Mouse (Mus musculus) hindbrain, postnatal 0 days (tissue): ENCODE results near the gene Acad8. TPM values are rescaled to one million over a fixed set of nuclear protein-coding genes. Genes with fewer than 3 reads are reported as not detected.

Experiments used
- ATAC-seq: fragments of 200-750 bp; cut with Nextera tagmentation; 2 replicates; pipeline ENCODE4 v1.8.0; 2017; ENCODE audit warnings: mild to moderate bottlenecking, moderate TSS enrichment, moderate library complexity
- DNase-seq: peaks from one replicate; pipeline ENCODE4 v3.0.0-alpha.2; 2015; ENCODE audit warnings: low spot score
- H3K27ac ChIP-seq: fragments of 300-500 bp; sonication (generic); 2 replicates; pipeline ENCODE4 v1.5.1; 2014; ENCODE audit warnings: mild to moderate bottlenecking
- H3K27me3 ChIP-seq: fragments of 300-500 bp; sonication (generic); 2 replicates; pipeline ENCODE4 v1.6.1; 2014; ENCODE audit warnings: low read length, mixed read lengths; ENCODE audit not compliant: insufficient read depth
- H3K36me3 ChIP-seq: fragments of 300-500 bp; sonication (generic); 2 replicates; pipeline ENCODE4 v1.6.1; 2014; ENCODE audit warnings: low read length, mixed read lengths; ENCODE audit not compliant: insufficient read depth
- H3K4me1 ChIP-seq: fragments of 300-500 bp; sonication (generic); 2 replicates; pipeline ENCODE4 v1.6.1; 2014; ENCODE audit warnings: antibody characterized with exemption, low read length, mixed read lengths; ENCODE audit not compliant: insufficient read depth
- H3K4me2 ChIP-seq: fragments of 300-500 bp; sonication (generic); 2 replicates; pipeline ENCODE4 v1.6.1; 2014; ENCODE audit warnings: low read depth, mild to moderate bottlenecking, low read length, moderate library complexity, mixed read lengths
- H3K4me3 ChIP-seq: fragments of 300-500 bp; sonication (generic); 2 replicates; pipeline ENCODE4 v1.5.1; 2014; ENCODE audit warnings: low read length
- H3K9ac ChIP-seq: fragments of 300-500 bp; sonication (generic); replicated peaks from 2 replicates; pipeline ENCODE4 v1.6.1; 2014; ENCODE audit warnings: mild to moderate bottlenecking, low read length, moderate library complexity, mixed read lengths
- H3K9me3 ChIP-seq: fragments of 300-500 bp; sonication (generic); 2 replicates; pipeline ENCODE4 v1.6.1; 2016; ENCODE audit warnings: low read length, mixed read lengths
- CTCF ChIP-seq: IDR thresholded peaks from 2 replicates; pipeline ENCODE4 v1.5.1; 2016; ENCODE audit warnings: antibody characterized with exemption, control low read depth, low read depth
- WGBS: fragments of 180-500 bp; shearing (Covaris S2); extraction: QIAGEN DNeasy Blood & Tissue Kit; methylation state at CpG from one replicate; pipeline ENCODE4 v1.1.7; 2014; 5-methylcytosine and 5-hydroxymethylcytosine counted together
- polyA plus RNA-seq: library from polyadenylated mRNA; unstranded; fragments of >200 nt; fragmentation: Nextera tagmentation; extraction: Ambion mirVana; gene quantifications from 2 replicates; pipeline ENCODE4 v1.2.1, GENCODE M21; 2015
- total RNA-seq: library from RNA; depleted of rRNA; stranded (reverse); fragments of >200 nt; gene quantifications from 2 replicates; pipeline ENCODE4 v1.2.3, GENCODE M21; 2014

The Acad8 gene
- total and polyA plus RNA-seq, 2 experiments from 2014 or later: 24.0 to 32.5 TPM

- TF ChIP-seq CTCF: no peak
- 4% methylated on average over 29 of the region's 29 CpGs for WGBS
These were observed 501 bp downstream of the Acad8 start for GRCm38 (mm10) chr9:26998669-26999460.

GRCm38 (mm10) chr9:26997501-26997900, 1.9 kb downstream of the Acad8 start:
- no peak overlapping the region for H3K4me2 ChIP-seq
- no peaks in the 10 kb centered on the region for H3K9me3 ChIP-seq
- no peak overlapping the region for H3K4me3 ChIP-seq
- no peaks in the 10 kb centered on the region for H3K36me3 ChIP-seq
- H3K27ac ChIP-seq: no peak overlapping the region
- ATAC-seq (no peak), DNase-seq (no peak)
- H3K27me3 ChIP-seq: no peaks in the 10 kb centered on the region
- no peak overlapping the region for H3K9ac ChIP-seq
- 95% methylated on average over 2 of the region's 2 CpGs for WGBS
- peaks cover 12% of the 10 kb centered on the region for H3K4me1 ChIP-seq
- TF ChIP-seq CTCF: no peak

More at GRCm38 (mm10) chr9:26998669-26999460, 501 bp downstream of the Acad8 start:
- no peak for DNase-seq
- Histone ChIP-seq H3K4me2 (peak overlapping the region; percentile 79), H3K27ac (peak overlapping the region; percentile 77), H3K36me3 (peaks cover 9% of the 10 kb centered on the region; the same call in 1 of the 2 replicates), H3K4me1 (peaks cover 12% of the 10 kb centered on the region), H3K27me3 (no peaks in the 10 kb centered on the region), H3K4me3 (peak overlapping the region; percentile 84), H3K9ac (peak overlapping the region; percentile 81), H3K9me3 (no peaks in the 10 kb centered on the region)
- peak; percentile 77 for ATAC-seq

- ATAC-seq (no peak), DNase-seq (no peak)
- no peak overlapping the region for H3K9ac ChIP-seq
- no peak overlapping the region for H3K4me3 ChIP-seq
- H3K4me1 ChIP-seq: peaks cover 12% of the 10 kb centered on the region
- H3K4me2 ChIP-seq: no peak overlapping the region
- no peaks in the 10 kb centered on the region for H3K36me3 ChIP-seq
- 90% methylated on average over 3 of the region's 3 CpGs for WGBS
- H3K27ac ChIP-seq: no peak overlapping the region
- H3K27me3 ChIP-seq: no peaks in the 10 kb centered on the region
- no peak for TF ChIP-seq CTCF
- H3K9me3 ChIP-seq: no peaks in the 10 kb centered on the region
These were observed 2.3 kb downstream of the Acad8 start for GRCm38 (mm10) chr9:26997062-26997461.

- Histone ChIP-seq H3K9ac (no peak overlapping the region), H3K27me3 (no peaks in the 10 kb centered on the region), H3K4me3 (no peak overlapping the region), H3K27ac (no peak overlapping the region), H3K4me1 (no peaks in the 10 kb centered on the region), H3K4me2 (no peak overlapping the region), H3K36me3 (peaks cover 29% of the 10 kb centered on the region), H3K9me3 (no peaks in the 10 kb centered on the region)
- no peak for TF ChIP-seq CTCF
- no peak for ATAC-seq
- 62% methylated on average over 3 of the region's 3 CpGs for WGBS
- DNase-seq: no peak
These were observed 5.5 kb downstream of the Acad8 start for GRCm38 (mm10) chr9:26993900-26994299.

- 84% methylated on average over 10 of the region's 10 CpGs for WGBS
- Histone ChIP-seq H3K4me2 (no peak overlapping the region), H3K9ac (no peak overlapping the region), H3K27me3 (no peaks in the 10 kb centered on the region), H3K9me3 (no peaks in the 10 kb centered on the region), H3K4me3 (no peak overlapping the region), H3K36me3 (peaks cover 30% of the 10 kb centered on the region), H3K4me1 (no peaks in the 10 kb centered on the region), H3K27ac (no peak overlapping the region)
- ATAC-seq (no peak), DNase-seq (no peak)
- TF ChIP-seq CTCF: no peak
These were observed 6.2 kb downstream of the Acad8 start for GRCm38 (mm10) chr9:26993118-26993517.

- no peak for TF ChIP-seq CTCF
- H3K27me3 ChIP-seq: no peaks in the 10 kb centered on the region
- H3K4me1 ChIP-seq: no peaks in the 10 kb centered on the region
- WGBS: 91% methylated on average over 4 of the region's 4 CpGs
- H3K27ac ChIP-seq: no peak overlapping the region
- no peak for ATAC-seq
- no peak for DNase-seq
- H3K36me3 ChIP-seq: peaks cover 34% of the 10 kb centered on the region
- no peak overlapping the region for H3K9ac ChIP-seq
- no peaks in the 10 kb centered on the region for H3K9me3 ChIP-seq
- no peak overlapping the region for H3K4me2 ChIP-seq
- no peak overlapping the region for H3K4me3 ChIP-seq
These were observed 9.2 kb downstream of the Acad8 start for GRCm38 (mm10) chr9:26990181-26990580.

- Histone ChIP-seq H3K4me2 (no peak overlapping the region), H3K27me3 (no peaks in the 10 kb centered on the region), H3K9me3 (no peaks in the 10 kb centered on the region), H3K9ac (no peak overlapping the region), H3K36me3 (peaks cover 35% of the 10 kb centered on the region), H3K4me1 (no peaks in the 10 kb centered on the region), H3K27ac (no peak overlapping the region), H3K4me3 (no peak overlapping the region)
- WGBS: 92% methylated on average over 6 of the region's 6 CpGs
- DNase-seq (no peak), ATAC-seq (no peak)
- no peak for TF ChIP-seq CTCF
These were observed 13.6 kb downstream of the Acad8 start for GRCm38 (mm10) chr9:26985668-26986277.
